Mouse (Mus musculus) MEL (cell line): ENCODE results near the gene Ror1. TPM values are rescaled to one million over a fixed set of nuclear protein-coding genes. Genes with fewer than 3 reads are reported as not detected.

Source experiments
- DNase-seq: peaks from one replicate; pipeline ENCODE4 v3.0.0; 2011; ENCODE audit warnings: low read depth, low spot score
- H3K27ac ChIP-seq: 2 replicates; pipeline ENCODE4 v1.5.1; 2012; ENCODE audit warnings: low read depth, mild to moderate bottlenecking, control low read depth, low read length, moderate library complexity; ENCODE audit not compliant: control insufficient read depth
- H3K27me3 ChIP-seq, 2 experiments: fragments of 150-350 bp in 1 of 2; sonication (generic) in 1 of 2; 2 replicates each; pipeline ENCODE4 v1.6.1; 2012; ENCODE audit warnings: low read length in 2 of 2, mild to moderate bottlenecking in 2 of 2, improper control_type of control experiment in 1 of 2, moderate library complexity in 1 of 2; ENCODE audit not compliant: insufficient read depth in 2 of 2, control insufficient read depth in 1 of 2
- H3K36me3 ChIP-seq, 2 experiments: 2 replicates each; pipeline ENCODE4 v1.6.1; 2012 to 2014; ENCODE audit warnings: low read length in 2 of 2, improper control_type of control experiment in 1 of 2, inconsistent platforms in 1 of 2, mild to moderate bottlenecking in 1 of 2; ENCODE audit not compliant: insufficient read depth in 2 of 2, control insufficient read depth in 1 of 2
- H3K4me1 ChIP-seq, 2 experiments: fragments of 150-350 bp in 1 of 2; sonication (generic) in 1 of 2; 2 replicates each; pipeline ENCODE4 v1.6.1; 2012; ENCODE audit warnings: low read length in 2 of 2, improper control_type of control experiment in 1 of 2, mild to moderate bottlenecking in 1 of 2; ENCODE audit not compliant: insufficient read depth in 2 of 2, control insufficient read depth in 1 of 2
- H3K4me3 ChIP-seq, 2 experiments: fragments of 150-350 bp in 1 of 2; sonication (generic) in 1 of 2; 2 replicates each; pipeline ENCODE4 v1.5.1; 2012; ENCODE audit warnings: low read depth in 2 of 2, low read length in 2 of 2, mild to moderate bottlenecking in 2 of 2, moderate library complexity in 2 of 2, control low read depth in 1 of 2, improper control_type of control experiment in 1 of 2; ENCODE audit not compliant: control insufficient read depth in 1 of 2, insufficient read depth in 1 of 2
- H3K79me2 ChIP-seq: 2 replicates; pipeline ENCODE4 v1.6.1; 2012; ENCODE audit warnings: mild to moderate bottlenecking, low read length, moderate library complexity; ENCODE audit not compliant: control insufficient read depth, poor library complexity, insufficient read depth
- H3K9ac ChIP-seq: 2 replicates; pipeline ENCODE4 v1.6.1; 2012; ENCODE audit warnings: low read depth, mild to moderate bottlenecking, control low read depth, low read length, moderate library complexity; ENCODE audit not compliant: control insufficient read depth, poor library complexity, severe bottlenecking
- H3K9me3 ChIP-seq: fragments of 150-350 bp; sonication (generic); replicated peaks from 2 replicates; pipeline ENCODE4 v1.6.1; 2012; ENCODE audit warnings: mild to moderate bottlenecking, low read length, improper control_type of control experiment, moderate library complexity; ENCODE audit not compliant: insufficient read depth
- BHLHE40 ChIP-seq: IDR thresholded peaks from 2 replicates; pipeline ENCODE4 v1.6.1; 2012; ENCODE audit warnings: low read depth, mild to moderate bottlenecking, inconsistent platforms, low read length, improper control_type of control experiment, borderline replicate concordance
- CHD1 ChIP-seq: IDR thresholded peaks from 2 replicates; pipeline ENCODE4 v1.6.1; 2012; ENCODE audit warnings: low read depth, mild to moderate bottlenecking, inconsistent platforms, low read length, improper control_type of control experiment
- CHD2 ChIP-seq: IDR thresholded peaks from 2 replicates; pipeline ENCODE4 v1.6.1; 2011; ENCODE audit warnings: low read length, improper control_type of control experiment
- CTCF ChIP-seq, 3 experiments: IDR thresholded peaks in 2 of 3; conservative IDR thresholded peaks in 1 of 3; 2 replicates each; pipeline ENCODE4 v1.5.1; 2011 to 2012; ENCODE audit warnings: low read length in 3 of 3, low read depth in 2 of 3, mild to moderate bottlenecking in 2 of 3, improper control_type of control experiment in 1 of 3, inconsistent platforms in 1 of 3, mixed read lengths in 1 of 3, moderate library complexity in 1 of 3; ENCODE audit not compliant: control insufficient read depth in 1 of 3, insufficient read depth in 1 of 3, poor library complexity in 1 of 3, severe bottlenecking in 1 of 3
- E2F4 ChIP-seq: IDR thresholded peaks from 2 replicates; pipeline ENCODE4 v1.6.1; 2011; ENCODE audit warnings: low read depth, low read length, improper control_type of control experiment, borderline replicate concordance
- ELF1 ChIP-seq: IDR thresholded peaks from 2 replicates; pipeline ENCODE4 v1.6.1; 2014; ENCODE audit warnings: low read depth, mild to moderate bottlenecking, inconsistent platforms, low read length, improper control_type of control experiment, moderate library complexity
- EP300 ChIP-seq, 2 experiments: IDR thresholded peaks; 2 replicates each; pipeline ENCODE4 v1.6.1; 2011; ENCODE audit warnings: improper control_type of control experiment in 2 of 2, low read length in 2 of 2, low read depth in 1 of 2, mild to moderate bottlenecking in 1 of 2
- ETS1 ChIP-seq: IDR thresholded peaks from 2 replicates; pipeline ENCODE4 v1.6.1; 2012; ENCODE audit warnings: low read depth, mild to moderate bottlenecking, inconsistent platforms, low read length, improper control_type of control experiment, moderate library complexity
- GATA1 ChIP-seq: IDR thresholded peaks from 2 replicates; pipeline ENCODE4 v1.6.1; 2011; ENCODE audit warnings: low read depth, low read length, improper control_type of control experiment
- KAT2A ChIP-seq: conservative IDR thresholded peaks from 2 replicates; pipeline ENCODE4 v1.6.1; 2012; ENCODE audit warnings: low read depth, low read length, improper control_type of control experiment, inconsistent platforms
- MAX ChIP-seq: IDR thresholded peaks from 2 replicates; pipeline ENCODE4 v1.6.1; 2011; ENCODE audit warnings: low read length, improper control_type of control experiment
- MAZ ChIP-seq: IDR thresholded peaks from 2 replicates; pipeline ENCODE4 v1.6.1; 2012; ENCODE audit warnings: low read depth, mild to moderate bottlenecking, inconsistent platforms, low read length, improper control_type of control experiment
- MXI1 ChIP-seq: IDR thresholded peaks from 2 replicates; pipeline ENCODE4 v1.6.1; 2011; ENCODE audit warnings: mild to moderate bottlenecking, low read depth, low read length, improper control_type of control experiment
- MYB ChIP-seq: IDR thresholded peaks from 2 replicates; pipeline ENCODE4 v1.6.1; 2011; ENCODE audit warnings: mild to moderate bottlenecking, low read depth, low read length, improper control_type of control experiment
- NELFE ChIP-seq: IDR thresholded peaks from 2 replicates; pipeline ENCODE4 v1.6.1; 2011; ENCODE audit warnings: low read depth, low read length, improper control_type of control experiment
- NRF1 ChIP-seq: IDR thresholded peaks from 2 replicates; pipeline ENCODE4 v1.6.1; 2014; ENCODE audit warnings: low read depth, mild to moderate bottlenecking, inconsistent platforms, low read length, improper control_type of control experiment, moderate library complexity; ENCODE audit not compliant: poor library complexity, insufficient read depth, severe bottlenecking
- POLR2AphosphoS2 ChIP-seq: IDR thresholded peaks from 2 replicates; pipeline ENCODE4 v1.6.1; 2011; ENCODE audit warnings: low read length, improper control_type of control experiment
- POLR2AphosphoS5 ChIP-seq: IDR thresholded peaks from 2 replicates; pipeline ENCODE4 v1.6.1; 2012; ENCODE audit warnings: low read depth, borderline replicate concordance, mild to moderate bottlenecking, inconsistent platforms, low read length, moderate library complexity, mixed read lengths
- RCOR1 ChIP-seq: IDR thresholded peaks from 2 replicates; pipeline ENCODE4 v1.6.1; 2012; ENCODE audit warnings: low read depth, mild to moderate bottlenecking, inconsistent platforms, low read length, improper control_type of control experiment
- SIN3A ChIP-seq: IDR thresholded peaks from 2 replicates; pipeline ENCODE4 v1.6.1; 2012; ENCODE audit warnings: low read length, improper control_type of control experiment, inconsistent platforms
- SMC3 ChIP-seq: IDR thresholded peaks from 2 replicates; pipeline ENCODE4 v1.6.1; 2011; ENCODE audit warnings: low read depth, low read length, improper control_type of control experiment
- TAL1 ChIP-seq: IDR thresholded peaks from 2 replicates; pipeline ENCODE4 v1.6.1; 2012; ENCODE audit warnings: mild to moderate bottlenecking, inconsistent platforms, low read length, moderate library complexity, mixed read lengths
- UBTF ChIP-seq: IDR thresholded peaks from 2 replicates; pipeline ENCODE4 v1.6.1; 2012; ENCODE audit warnings: low read depth, mild to moderate bottlenecking, inconsistent platforms, low read length, improper control_type of control experiment, moderate library complexity, borderline replicate concordance; ENCODE audit not compliant: insufficient read depth
- USF1 ChIP-seq: IDR thresholded peaks from 2 replicates; pipeline ENCODE4 v1.6.1; 2014; ENCODE audit warnings: low read depth, mild to moderate bottlenecking, inconsistent platforms, low read length, improper control_type of control experiment, moderate library complexity
- ZC3H11A ChIP-seq: IDR thresholded peaks from 2 replicates; pipeline ENCODE4 v1.6.1; 2012; ENCODE audit warnings: low read depth, mild to moderate bottlenecking, inconsistent platforms, low read length, improper control_type of control experiment
- ZMIZ1 ChIP-seq: IDR thresholded peaks from 2 replicates; pipeline ENCODE4 v1.6.1; 2012; ENCODE audit warnings: low read depth, mild to moderate bottlenecking, inconsistent platforms, low read length, improper control_type of control experiment, moderate library complexity
- polyA plus RNA-seq, 2 experiments: library from polyadenylated mRNA; stranded (reverse) in 1 of 2; unstranded in 1 of 2; fragments of >175 nt in 1 of 2; fragments of >200 nt in 1 of 2; gene quantifications; 2 replicates each; pipeline versions ENCODE4 v1.2.1 to v1.2.4; 2012; ENCODE audit warnings: low replicate concordance in 2 of 2, low read depth in 1 of 2; ENCODE audit not compliant: insufficient read length in 2 of 2, insufficient read depth in 1 of 2, missing spikeins in 1 of 2
- total RNA-seq: library from RNA; depleted of rRNA; stranded (reverse); fragments of 300-350 nt; gene quantifications from 2 replicates; pipeline ENCODE4 v1.2.3, GENCODE M21; 2012

Ror1 gene
- total and polyA plus RNA-seq, 3 experiments = not detected

DNA sequence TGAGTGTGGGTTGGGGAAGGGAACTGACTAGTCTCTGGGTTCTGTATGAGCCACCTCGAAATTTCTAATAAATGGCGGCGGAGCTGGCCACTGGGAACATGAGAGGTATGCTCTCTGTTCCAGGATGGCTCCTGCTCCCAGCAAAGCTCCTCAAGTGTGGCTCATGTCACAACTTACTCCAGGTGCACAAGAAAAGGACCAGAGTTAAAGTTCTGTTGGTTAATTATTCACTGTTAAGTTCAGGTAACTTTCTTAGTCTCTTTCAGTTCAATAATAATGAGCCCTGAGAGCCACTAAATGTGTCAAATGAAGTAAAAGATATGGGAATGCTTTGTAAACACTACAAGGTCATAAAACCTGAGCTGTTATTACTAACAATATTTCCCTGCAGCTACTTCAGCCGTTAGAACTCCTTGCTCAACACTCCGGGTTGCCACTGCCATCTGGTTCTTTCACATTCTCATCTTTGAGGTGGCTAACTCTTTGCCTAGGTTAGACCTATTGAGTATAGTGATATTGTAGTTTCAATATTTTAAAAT lies 100.7 kb downstream of the Ror1 start:
- no peaks in the 10 kb centered on the region for H3K9me3 ChIP-seq
- H3K36me3 ChIP-seq = no peaks in the 10 kb centered on the region
- DNase-seq = no peak
- H3K4me1 ChIP-seq = no peaks in the 10 kb centered on the region
- no peaks in the 10 kb centered on the region for H3K79me2 ChIP-seq
- TF ChIP-seq ZMIZ1 (no peak), ELF1 (no peak), SMC3 (no peak), MAZ (no peak), POLR2AphosphoS5 (no peak), RCOR1 (no peak), NELFE (no peak), BHLHE40 (no peak), EP300 (IDR thresholded peaks at IDR 0.05; ENCODE audit: low read depth in 1 of 2, low read length in 2 of 2) (no peak), KAT2A (no peak), MAX (no peak), TAL1 (no peak), CHD2 (no peak), UBTF (no peak), MYB (no peak), GATA1 (no peak), CTCF (IDR thresholded peaks at IDR 0.05 in 2 of 3, conservative IDR thresholded peaks at IDR 0.05 in 1 of 3; ENCODE audit: control insufficient read depth in 1 of 3, insufficient read depth in 1 of 3, low read depth in 2 of 3, low read length in 3 of 3, poor library complexity in 1 of 3, severe bottlenecking in 1 of 3) (no peak)
- no peak overlapping the region for H3K4me3 ChIP-seq
- H3K27ac ChIP-seq = no peak overlapping the region
- H3K9ac ChIP-seq = no peak overlapping the region
- no peaks in the 10 kb centered on the region for H3K27me3 ChIP-seq

DNA sequence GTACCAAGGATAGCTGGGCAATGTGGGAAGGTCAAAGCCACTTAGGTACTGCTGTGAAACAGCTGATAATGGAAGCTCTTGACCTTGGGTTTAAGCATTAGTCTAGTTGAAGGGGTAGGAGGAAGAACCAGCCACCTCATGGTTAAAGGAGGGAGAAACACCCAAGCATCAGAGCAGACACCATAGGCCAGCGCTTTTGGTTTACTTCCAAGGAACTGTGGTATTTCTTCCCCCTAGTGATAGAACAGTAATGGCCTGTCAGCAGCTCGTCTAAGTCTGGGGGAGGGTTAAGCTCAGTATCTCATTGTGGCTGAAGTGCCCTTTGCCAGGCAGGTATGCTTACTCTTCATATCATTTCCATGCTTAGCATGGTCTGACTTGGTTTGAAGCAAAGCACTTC lies 102.7 kb downstream of the Ror1 start:
- no peaks in the 10 kb centered on the region for H3K4me1 ChIP-seq
- no peaks in the 10 kb centered on the region for H3K9me3 ChIP-seq
- TF ChIP-seq USF1 (no peak), KAT2A (no peak), CTCF (IDR thresholded peaks at IDR 0.05 in 2 of 3, conservative IDR thresholded peaks at IDR 0.05 in 1 of 3; ENCODE audit: control insufficient read depth in 1 of 3, insufficient read depth in 1 of 3, low read depth in 2 of 3, low read length in 3 of 3, poor library complexity in 1 of 3, severe bottlenecking in 1 of 3) (no peak), ETS1 (no peak), MXI1 (no peak), POLR2AphosphoS2 (no peak), CHD1 (no peak), MAX (no peak), RCOR1 (no peak), UBTF (no peak), CHD2 (no peak), ZC3H11A (no peak), SIN3A (no peak), NRF1 (no peak), BHLHE40 (no peak), E2F4 (no peak), POLR2AphosphoS5 (no peak)
- H3K9ac ChIP-seq = no peak overlapping the region
- no peaks in the 10 kb centered on the region for H3K36me3 ChIP-seq
- no peak overlapping the region for H3K27ac ChIP-seq
- H3K79me2 ChIP-seq = no peaks in the 10 kb centered on the region
- DNase-seq = no peak
- H3K4me3 ChIP-seq = no peak overlapping the region
- H3K27me3 ChIP-seq = no peaks in the 10 kb centered on the region
